Comparison of ENCODE assay signal across 10 mouse cellular contexts in the genomic region with DNA sequence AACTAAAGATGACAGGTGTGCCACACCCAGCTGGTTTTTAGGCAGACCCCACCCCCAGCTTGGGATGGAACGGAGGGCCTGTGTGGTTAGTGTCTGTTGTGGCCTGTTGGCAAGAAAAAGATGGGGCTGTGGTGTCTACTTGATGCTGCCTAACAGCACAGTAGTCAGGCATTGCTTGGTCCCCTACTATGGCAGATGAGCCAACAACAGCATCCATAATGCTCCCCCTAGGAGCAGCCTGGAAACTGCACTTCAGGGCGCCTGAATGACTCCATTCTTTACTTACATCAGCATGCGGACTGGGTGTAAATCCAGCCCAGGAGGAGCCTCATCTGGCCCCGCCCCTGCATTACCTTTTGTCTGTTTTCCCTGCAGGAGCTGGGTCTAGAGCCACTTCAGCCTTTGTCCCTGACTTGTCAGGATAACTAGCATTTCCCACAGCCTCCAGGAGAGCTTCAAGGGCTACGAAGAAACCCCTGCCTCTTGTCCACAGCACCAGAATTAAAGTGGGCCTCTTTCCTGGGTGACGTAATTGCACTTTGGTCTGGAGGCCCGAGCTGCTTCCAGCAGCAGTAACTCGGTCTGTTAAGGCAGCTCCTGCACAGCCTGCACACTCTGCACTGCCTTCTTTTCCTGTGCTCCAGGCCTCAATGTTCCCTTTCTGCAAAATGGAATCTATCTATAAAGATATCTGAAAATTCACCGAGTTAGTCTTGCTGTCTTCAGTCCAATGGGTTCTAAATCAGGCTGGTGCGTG.
DNase-seq lines count a peak whose midpoint lies in the region; ATAC-seq and TF ChIP-seq lines count a peak whose summit lies in the region.
"Had no signal": no experiment of that assay in that cellular context is flagged by ENCODE, and none has a peak within 500 bp of the region (broad histone marks: within the 10 kb centered on the region; RNA-seq: fewer than 3 reads in every experiment).

No protein-coding gene starts in this region.

- 56% methylated on average over 10 of the region's 10 CpGs for WGBS in kidney, adult 2 months
- 39% methylated on average over 10 of the region's 10 CpGs for WGBS in intestine, embryonic 14.5 days
- 42% methylated on average over 10 of the region's 10 CpGs for WGBS in stomach, postnatal 0 days

- no peak overlapping the region for H3K27ac ChIP-seq in kidney, adult 2 months (ENCODE audit: insufficient read depth, low read depth, low read length)
- H3K27ac ChIP-seq in intestine, embryonic 14.5 days (ENCODE audit: low read depth): peak overlapping the region; percentile 59
- H3K27ac ChIP-seq in stomach, postnatal 0 days (replicated peaks): no peak overlapping the region

- peak; percentile 42 for ATAC-seq in intestine, embryonic 14.5 days (replicated peaks; ENCODE audit: low FRiP score, low TSS enrichment, low read depth)
- 0 out of 2 replicates have a peak, but pooled peaks have one; percentile 11 for ATAC-seq in stomach, postnatal 0 days (ENCODE audit: low FRiP score, low TSS enrichment)

- H3K36me3 ChIP-seq in kidney, adult 2 months (ENCODE audit: control insufficient read depth, insufficient read depth, low read length): no peaks in the 10 kb centered on the region
- no peaks in the 10 kb centered on the region for H3K36me3 ChIP-seq in intestine, embryonic 14.5 days (ENCODE audit: control insufficient read depth, insufficient read depth, low read length)
- H3K36me3 ChIP-seq in stomach, postnatal 0 days (ENCODE audit: control insufficient read depth, insufficient read depth, low read length): no peaks in the 10 kb centered on the region

- H3K9me3 ChIP-seq in intestine, embryonic 14.5 days (ENCODE audit: control insufficient read depth, low read length): no peaks in the 10 kb centered on the region
- H3K9me3 ChIP-seq in stomach, postnatal 0 days (ENCODE audit: control insufficient read depth, low read length): no peaks in the 10 kb centered on the region

- TF ChIP-seq EP300 in stomach, postnatal 0 days (optimal IDR thresholded peaks at IDR 0.05): no peak

- DNase-seq in kidney, postnatal 4 days: peak; percentile 27 to 30
- no peak for DNase-seq in kidney, adult 2 months
- DNase-seq in embryo, embryonic 11 days: peak; percentile 59
- DNase-seq in intestine, embryonic 14.5 days (ENCODE audit: low spot score): peak; percentile 76
- peak; percentile 55 for DNase-seq in stomach, postnatal 0 days (ENCODE audit: low spot score)
- DNase-seq in left cerebral cortex, postnatal 10 days (ENCODE audit: extremely low spot score in 1 of 2, low spot score in 2 of 2): no peak
- no peak for DNase-seq in heart, postnatal 25 days (ENCODE audit: low spot score)
- DNase-seq in gastrocnemius, postnatal 4 days (ENCODE audit: low spot score in 2 of 2): no peak
- DNase-seq: lung, adult 18-20 months had no signal

- no peak for TF ChIP-seq POLR2A in kidney, adult 2 months (IDR thresholded peaks at IDR 0.05; ENCODE audit: low read depth, low read length)

- no peak overlapping the region for H3K9ac ChIP-seq in intestine, embryonic 14.5 days (ENCODE audit: low read length)
- H3K9ac ChIP-seq in stomach, postnatal 0 days (ENCODE audit: low read length): no peak overlapping the region

- H3K4me3 ChIP-seq in kidney, adult 2 months (ENCODE audit: insufficient read depth, low read depth, low read length): no peak overlapping the region
- no peak overlapping the region for H3K4me3 ChIP-seq in intestine, embryonic 14.5 days (ENCODE audit: low read depth, low read length)
- H3K4me3 ChIP-seq in stomach, postnatal 0 days (ENCODE audit: low read depth, low read length): no peak overlapping the region
- H3K4me3 ChIP-seq: erythroblast, embryonic 14.5 days had no signal

- no peaks in the 10 kb centered on the region for H3K27me3 ChIP-seq in kidney, adult 2 months (replicated peaks; ENCODE audit: control insufficient read depth, insufficient read depth, low read length)
- no peaks in the 10 kb centered on the region for H3K27me3 ChIP-seq in intestine, embryonic 14.5 days (replicated peaks; ENCODE audit: control insufficient read depth, insufficient read depth, low read length)
- H3K27me3 ChIP-seq in stomach, postnatal 0 days (ENCODE audit: control insufficient read depth, insufficient read depth, low read length): no peaks in the 10 kb centered on the region

- intact Hi-C loops in left cerebral cortex, postnatal 10 days (cut with DNase I): loop anchor here (10.0 kb wide), 1 partner anchor 715 kb away; no protein-coding TSS in a partner anchor
- intact Hi-C loops in heart, postnatal 25 days (cut with DNase I): loop anchor here (5.0 kb wide), 2 partner anchors 408 to 708 kb away; no protein-coding TSS in a partner anchor

- H3K4me2 ChIP-seq in intestine, embryonic 14.5 days (ENCODE audit: low read length): no peak overlapping the region
- no peak overlapping the region for H3K4me2 ChIP-seq in stomach, postnatal 0 days (replicated peaks; ENCODE audit: low read depth)

- H3K4me1 ChIP-seq in kidney, adult 2 months (ENCODE audit: control insufficient read depth, insufficient read depth, low read length): no peaks in the 10 kb centered on the region
- no peaks in the 10 kb centered on the region for H3K4me1 ChIP-seq in intestine, embryonic 14.5 days (replicated peaks; ENCODE audit: control insufficient read depth, insufficient read depth, low read length)
- H3K4me1 ChIP-seq in stomach, postnatal 0 days (replicated peaks; ENCODE audit: control insufficient read depth, insufficient read depth): no peaks in the 10 kb centered on the region

- no peak for TF ChIP-seq CTCF in kidney, adult 2 months (conservative IDR thresholded peaks at IDR 0.05; ENCODE audit: insufficient read depth, insufficient read length, low read depth, low read length)
- TF ChIP-seq CTCF in stomach, postnatal 0 days (IDR thresholded peaks at IDR 0.05; ENCODE audit: low read depth): peak; percentile 38

Comparison
In these comparisons a context has a peak if more than half of its experiments do, and no peak if none do; other contexts are left out.
1. DNase-seq: peak in kidney, postnatal 4 days (2 of 2), embryo, embryonic 11 days (single experiment), intestine, embryonic 14.5 days (single experiment) and stomach, postnatal 0 days (single experiment); none in kidney, adult 2 months (single experiment), left cerebral cortex, postnatal 10 days (0 of 2), heart, postnatal 25 days (single experiment) and gastrocnemius, postnatal 4 days (0 of 2).